8 mouse cellular contexts compared by ENCODE assay signal in genomic region chr10:80145896-80146295, GRCm38 (mm10). TPM values are rescaled to one million over a fixed set of nuclear protein-coding genes. Genes with fewer than 3 reads are reported as not detected.
DNase-seq lines count a peak whose midpoint lies in the region; ATAC-seq and TF ChIP-seq lines count a peak whose summit lies in the region.

No protein-coding gene starts in this region.

- H3K79me2 ChIP-seq in MEL (ENCODE audit: control insufficient read depth, insufficient read depth, low read length, poor library complexity), result peaks cover 35% of the 10 kb centered on the region

- TF ChIP-seq CTCF in MEL (IDR thresholded peaks at IDR 0.05 in 2 of 3, conservative IDR thresholded peaks at IDR 0.05 in 1 of 3; ENCODE audit: control insufficient read depth in 1 of 3, insufficient read depth in 1 of 3, low read depth in 2 of 3, low read length in 3 of 3, poor library complexity in 1 of 3, severe bottlenecking in 1 of 3), result no peak

- H3K4me3 ChIP-seq in MEL (ENCODE audit: control insufficient read depth in 1 of 2, insufficient read depth in 1 of 2, low read depth in 2 of 2, low read length in 2 of 2), result no peak overlapping the region
- H3K4me3 ChIP-seq in forebrain, embryonic 13.5 days, result peak overlapping the region; percentile 0; the same call in 1 of the 2 replicates
- peak overlapping the region; percentile 16 for H3K4me3 ChIP-seq in liver, embryonic 13.5 days (replicated peaks)

- WGBS in forebrain, embryonic 13.5 days, result 88% methylated on average over 6 of the region's 6 CpGs
- 61% methylated on average over 6 of the region's 6 CpGs for WGBS in liver, embryonic 13.5 days (ENCODE audit: insufficient replicate concordance)

- H3K4me2 ChIP-seq in forebrain, embryonic 13.5 days, result no peak overlapping the region
- peak overlapping the region; percentile 99 for H3K4me2 ChIP-seq in liver, embryonic 13.5 days

- no peak overlapping the region for H3K9ac ChIP-seq in MEL (ENCODE audit: control insufficient read depth, low read depth, low read length, poor library complexity, severe bottlenecking)
- H3K9ac ChIP-seq in forebrain, embryonic 13.5 days, result peak overlapping the region; percentile 37; the same call in 1 of the 2 replicates
- peak overlapping the region; percentile 90 for H3K9ac ChIP-seq in liver, embryonic 13.5 days

- H3K9me3 ChIP-seq in MEL (replicated peaks; ENCODE audit: insufficient read depth, low read length), result no peaks in the 10 kb centered on the region
- no peaks in the 10 kb centered on the region for H3K9me3 ChIP-seq in forebrain, embryonic 13.5 days (replicated peaks)
- H3K9me3 ChIP-seq in liver, embryonic 13.5 days (replicated peaks), result no peaks in the 10 kb centered on the region

- TF ChIP-seq POLR2A in MEL (IDR thresholded peaks at IDR 0.05; ENCODE audit: control insufficient read depth in 1 of 2, insufficient read depth in 1 of 2, low read depth in 1 of 2, low read length in 2 of 2, poor library complexity in 1 of 2), result no peak

- peak; percentile 76 for DNase-seq in cerebellum, adult 9-10 months
- DNase-seq in cerebellum, postnatal 4 days (ENCODE audit: low spot score in 2 of 2), result no peak
- peak; percentile 51 for DNase-seq in MEL (ENCODE audit: low read depth, low spot score)
- DNase-seq in induced T-regulatory cell, adult 2 months (ENCODE audit: low read depth), result peak; percentile 26
- no peak for DNase-seq in liver, embryonic 13.5 days
- DNase-seq in layer of hippocampus, postnatal 14 days (ENCODE audit: low spot score in 2 of 2), result no peak

- H3K27ac ChIP-seq in MEL (ENCODE audit: control insufficient read depth, low read depth, low read length), result peak overlapping the region; percentile 30; the same call in 1 of the 2 replicates
- peak overlapping the region; percentile 100 for H3K27ac ChIP-seq in forebrain, embryonic 13.5 days
- peak overlapping the region; percentile 98 for H3K27ac ChIP-seq in liver, embryonic 13.5 days

- ATAC-seq in forebrain, embryonic 13.5 days, result no peak
- no peak for ATAC-seq in liver, embryonic 13.5 days (ENCODE audit: low read depth)
- no peak for ATAC-seq in granulocyte monocyte progenitor cell, adult 5-6 weeks (replicated peaks; ENCODE audit: poor library complexity, severe bottlenecking)

- H3K4me1 ChIP-seq in MEL (ENCODE audit: control insufficient read depth in 1 of 2, insufficient read depth in 2 of 2, low read length in 2 of 2), result peaks cover 0 to 35% of the 10 kb centered on the region in 2 experiments; a peak in 2 of 4 replicates
- H3K4me1 ChIP-seq in forebrain, embryonic 13.5 days, result peaks cover 54% of the 10 kb centered on the region
- H3K4me1 ChIP-seq in liver, embryonic 13.5 days (replicated peaks), result peaks cover 83% of the 10 kb centered on the region

- no peaks in the 10 kb centered on the region for H3K27me3 ChIP-seq in MEL (ENCODE audit: control insufficient read depth in 1 of 2, insufficient read depth in 2 of 2, low read length in 2 of 2)
- no peaks in the 10 kb centered on the region for H3K27me3 ChIP-seq in forebrain, embryonic 13.5 days
- H3K27me3 ChIP-seq in liver, embryonic 13.5 days, result no peaks in the 10 kb centered on the region

- no peak for TF ChIP-seq EP300 in MEL (IDR thresholded peaks at IDR 0.05; ENCODE audit: low read depth in 1 of 2, low read length in 2 of 2)

- peaks cover 0 to 11% of the 10 kb centered on the region in 2 experiments; a peak in 2 of 4 replicates for H3K36me3 ChIP-seq in MEL (ENCODE audit: control insufficient read depth in 1 of 2, insufficient read depth in 2 of 2, low read length in 2 of 2)
- peaks cover 28% of the 10 kb centered on the region for H3K36me3 ChIP-seq in forebrain, embryonic 13.5 days (ENCODE audit: poor library complexity, severe bottlenecking)
- H3K36me3 ChIP-seq in liver, embryonic 13.5 days, result peaks cover 49% of the 10 kb centered on the region

- TF ChIP-seq RAD21 in MEL (IDR thresholded peaks at IDR 0.05; ENCODE audit: low read depth, low read length), result no peak

TF ChIP-seq in MEL, 35 proteins besides CTCF, POLR2A, EP300 and RAD21:
- no peak for TF ChIP-seq MAX (IDR thresholded peaks at IDR 0.05; ENCODE audit: low read length)
- TF ChIP-seq MAZ (IDR thresholded peaks at IDR 0.05; ENCODE audit: low read depth, low read length), result 0 out of 2 replicates have a peak, but pooled peaks have one; percentile 21

RNA-seq across cellular contexts. Expression of gene Midn, which starts 2.2 kb away (rescaled TPM):
- total RNA-seq in MEL (2012; rRNA removed), result 8.1 and 8.3 TPM in 2 replicates
- 10 to 100 TPM in 1 of 2 experiments, not detected in 1; 26.7 TPM for polyA plus RNA-seq in MEL (2012; ENCODE audit: insufficient read depth in 1 of 2, insufficient read length in 2 of 2, low read depth in 1 of 2, low replicate concordance in 2 of 2, missing spikeins in 1 of 2)
- 35.1 and 37.9 TPM in 2 replicates for polyA plus RNA-seq in forebrain, embryonic 13.5 days (2015; fragmentation: Nextera tagmentation; extraction: Ambion mirVana)
- polyA plus RNA-seq in liver, embryonic 13.5 days (2015; fragmentation: Nextera tagmentation; extraction: Ambion mirVana), result 3.0 and 3.3 TPM in 2 replicates
- 26.7 and 36.8 TPM in 2 replicates for total RNA-seq in granulocyte monocyte progenitor cell, adult 5-6 weeks (2014; fragmentation: Nextera tagmentation)
- total RNA-seq in granulocyte monocyte progenitor cell, adult 5-6 weeks (2017), result 10.0 and 17.4 TPM in 2 replicates
- 10 to 100 TPM; 90.9 to 100.0 TPM for total RNA-seq in layer of hippocampus, postnatal 14 days (2021)

RNA-seq across cellular contexts. Expression of gene Cbarp, which starts 5.3 kb away (rescaled TPM):
- 4.8 and 6.8 TPM in 2 replicates for total RNA-seq in MEL (2012; rRNA removed)
- polyA plus RNA-seq in MEL (2012; ENCODE audit: insufficient read depth in 1 of 2, insufficient read length in 2 of 2, low read depth in 1 of 2, low replicate concordance in 2 of 2, missing spikeins in 1 of 2), result 10 to 100 TPM in 1 of 2 experiments, not detected in 1; 19.3 TPM
- polyA plus RNA-seq in forebrain, embryonic 13.5 days (2015; fragmentation: Nextera tagmentation; extraction: Ambion mirVana), result 21.2 and 26.8 TPM in 2 replicates
- polyA plus RNA-seq in liver, embryonic 13.5 days (2015; fragmentation: Nextera tagmentation; extraction: Ambion mirVana), result 0.54 and 0.69 TPM in 2 replicates
- total RNA-seq in granulocyte monocyte progenitor cell, adult 5-6 weeks (2014; fragmentation: Nextera tagmentation), result 0.73 and 5.3 TPM in 2 replicates
- total RNA-seq in granulocyte monocyte progenitor cell, adult 5-6 weeks (2017), result 0.36 TPM in 1 of 2 replicates, not detected in the other
- 100 to 1,000 TPM; 401 to 436 TPM for total RNA-seq in layer of hippocampus, postnatal 14 days (2021)

RNA-seq across cellular contexts. Expression of gene Atp5d, which starts 7.5 kb away (rescaled TPM):
- total RNA-seq in MEL (2012; rRNA removed), result 308 and 324 TPM in 2 replicates
- polyA plus RNA-seq in MEL (2012; ENCODE audit: insufficient read depth in 1 of 2, insufficient read length in 2 of 2, low read depth in 1 of 2, low replicate concordance in 2 of 2, missing spikeins in 1 of 2), result 100 to 1,000 TPM; 300 to 657 TPM
- 454 and 459 TPM in 2 replicates for polyA plus RNA-seq in forebrain, embryonic 13.5 days (2015; fragmentation: Nextera tagmentation; extraction: Ambion mirVana)
- polyA plus RNA-seq in liver, embryonic 13.5 days (2015; fragmentation: Nextera tagmentation; extraction: Ambion mirVana), result 358 and 362 TPM in 2 replicates
- 193 and 253 TPM in 2 replicates for total RNA-seq in granulocyte monocyte progenitor cell, adult 5-6 weeks (2014; fragmentation: Nextera tagmentation)
- 47.4 and 49.6 TPM in 2 replicates for total RNA-seq in granulocyte monocyte progenitor cell, adult 5-6 weeks (2017)
- 100 to 1,000 TPM; 397 to 417 TPM for total RNA-seq in layer of hippocampus, postnatal 14 days (2021)

RNA-seq across cellular contexts. Expression of gene Cirbp, which starts 19.9 kb away (rescaled TPM):
- 21.2 and 27.2 TPM in 2 replicates for total RNA-seq in MEL (2012; rRNA removed)
- 10 to 100 TPM in 1 of 2 experiments, not detected in 1; 56.6 TPM for polyA plus RNA-seq in MEL (2012; ENCODE audit: insufficient read depth in 1 of 2, insufficient read length in 2 of 2, low read depth in 1 of 2, low replicate concordance in 2 of 2, missing spikeins in 1 of 2)
- 274 and 308 TPM in 2 replicates for polyA plus RNA-seq in forebrain, embryonic 13.5 days (2015; fragmentation: Nextera tagmentation; extraction: Ambion mirVana)
- polyA plus RNA-seq in liver, embryonic 13.5 days (2015; fragmentation: Nextera tagmentation; extraction: Ambion mirVana), result 19.5 and 21.9 TPM in 2 replicates
- total RNA-seq in granulocyte monocyte progenitor cell, adult 5-6 weeks (2014; fragmentation: Nextera tagmentation), result 25.3 and 70.7 TPM in 2 replicates
- total RNA-seq in granulocyte monocyte progenitor cell, adult 5-6 weeks (2017), result 36.8 and 40.7 TPM in 2 replicates
- total RNA-seq in layer of hippocampus, postnatal 14 days (2021), result 100 to 1,000 TPM in 1 of 2 experiments, 10 to 100 TPM in 1; 93.5 to 126 TPM

RNA-seq across cellular contexts. Expression of gene 1600002K03Rik, which starts 26.8 kb away (rescaled TPM):
- total RNA-seq in MEL (2012; rRNA removed), result 16.9 and 17.7 TPM in 2 replicates
- polyA plus RNA-seq in MEL (2012; ENCODE audit: insufficient read depth in 1 of 2, insufficient read length in 2 of 2, low read depth in 1 of 2, low replicate concordance in 2 of 2, missing spikeins in 1 of 2), result 10 to 100 TPM in 1 of 2 experiments, not detected in 1; 11.4 TPM
- polyA plus RNA-seq in forebrain, embryonic 13.5 days (2015; fragmentation: Nextera tagmentation; extraction: Ambion mirVana), result 12.2 and 12.6 TPM in 2 replicates
- polyA plus RNA-seq in liver, embryonic 13.5 days (2015; fragmentation: Nextera tagmentation; extraction: Ambion mirVana), result 14.8 and 15.1 TPM in 2 replicates
- total RNA-seq in granulocyte monocyte progenitor cell, adult 5-6 weeks (2014; fragmentation: Nextera tagmentation), result 17.2 and 43.4 TPM in 2 replicates
- 11.2 and 11.5 TPM in 2 replicates for total RNA-seq in granulocyte monocyte progenitor cell, adult 5-6 weeks (2017)
- total RNA-seq in layer of hippocampus, postnatal 14 days (2021), result 1 to 10 TPM; 5.1 to 5.2 TPM

Comparison
In these comparisons a context has a peak if more than half of its experiments do, and no peak if none do; other contexts are left out.
1. DNase-seq: peak in cerebellum, adult 9-10 months (single experiment), MEL (single experiment) and induced T-regulatory cell, adult 2 months (single experiment); none in cerebellum, postnatal 4 days (0 of 2), liver, embryonic 13.5 days (single experiment) and layer of hippocampus, postnatal 14 days (0 of 2).
2. H3K27ac ChIP-seq: peak in every context shown above with its lines; median percentile 100 in forebrain, embryonic 13.5 days; 98 in liver, embryonic 13.5 days; 30 in MEL.
3. H3K4me3 ChIP-seq: peak in forebrain, embryonic 13.5 days (single experiment) and liver, embryonic 13.5 days (single experiment); none in MEL (0 of 2).
4. RNA of gene Cbarp, which starts 5.3 kb away (total RNA-seq): 401 to 436 TPM in layer of hippocampus, postnatal 14 days; 4.8 to 6.8 TPM in MEL and 0.36 to 5.3 TPM in granulocyte monocyte progenitor cell, adult 5-6 weeks; every median in the first group is over 10 times any median in the second.